Mouse (Mus musculus): ENCODE measurements around the gene Mrpl44. TPM values are rescaled to one million over a fixed set of nuclear protein-coding genes. Genes with fewer than 3 reads are reported as not detected.

Gene Mrpl44
- polyA plus RNA-seq, 1 experiment from 2014 or later, result 57.5 TPM

DNA sequence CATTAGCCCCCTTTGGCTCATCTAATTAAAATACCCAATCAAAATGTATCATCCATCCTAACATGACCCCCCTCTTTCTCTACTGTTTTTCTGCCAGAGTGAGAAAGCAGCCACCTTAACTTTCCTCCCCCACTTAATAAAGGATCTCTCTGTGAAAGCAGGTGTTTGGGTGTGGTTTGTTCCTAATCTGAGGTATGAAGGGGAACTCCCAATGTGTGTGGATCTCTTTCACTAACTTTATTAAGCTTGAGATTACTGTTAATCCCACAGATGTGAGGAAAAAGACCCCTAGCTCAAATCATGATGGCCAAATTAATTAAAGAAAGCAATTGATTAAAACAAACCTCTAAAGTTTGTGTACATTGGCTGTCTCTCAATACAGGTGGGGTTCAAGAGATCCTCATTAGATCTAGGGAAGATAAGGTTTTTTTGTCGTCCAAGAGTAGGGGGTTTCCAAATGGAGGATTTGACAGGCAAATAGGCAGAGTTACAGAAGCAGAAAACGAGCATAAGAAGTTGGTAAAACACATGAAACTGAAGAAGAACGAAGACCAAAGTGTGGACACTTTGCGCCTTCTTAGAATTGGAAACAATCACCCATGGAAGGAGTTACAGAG lies 1.5 kb upstream of the Mrpl44 start:
- Histone ChIP-seq H3K36me3 (ENCODE audit: control insufficient read depth, insufficient read depth) (peaks cover 14% of the 10 kb centered on the region; the same call in 1 of the 2 replicates), H3K27ac (ENCODE audit: low read length) (no peak overlapping the region), H3K27me3 (ENCODE audit: control insufficient read depth, insufficient read depth, low read length) (no peaks in the 10 kb centered on the region), H3K9me3 (replicated peaks; ENCODE audit: control insufficient read depth, low read length) (no peaks in the 10 kb centered on the region), H3K4me3 (ENCODE audit: low read length) (no peak overlapping the region), H3K4me1 (ENCODE audit: control insufficient read depth, insufficient read depth, low read length) (peaks cover 6% of the 10 kb centered on the region), H3K9ac (ENCODE audit: low read length) (no peak overlapping the region), H3K4me2 (ENCODE audit: low read depth, low read length) (no peak overlapping the region)
- WGBS, result 72% methylated on average over 4 of the region's 4 CpGs
- ATAC-seq (replicated peaks; ENCODE audit: extremely low read depth, insufficient read depth, low FRiP score), result no peak

DNA sequence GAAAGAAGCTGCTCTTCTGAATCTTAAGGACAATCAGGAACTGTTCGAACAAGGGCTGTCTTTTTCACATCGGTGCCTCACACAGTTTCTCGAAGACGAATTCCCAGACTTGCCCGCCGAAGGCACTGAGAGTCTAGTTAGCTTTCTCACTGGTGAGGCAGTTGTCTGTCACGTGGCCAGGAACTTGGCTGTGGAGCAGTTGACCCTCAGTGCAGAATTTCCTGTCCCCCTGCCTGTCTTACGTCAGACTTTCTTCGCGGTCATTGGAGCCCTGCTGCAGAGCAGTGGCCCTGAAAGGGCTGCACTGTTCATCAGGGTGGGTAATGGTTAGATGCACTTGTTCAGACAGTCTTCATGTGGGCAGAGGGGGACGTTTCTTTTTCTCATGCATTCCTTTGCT lies 2.2 kb downstream of the Mrpl44 start:
- no peak overlapping the region for H3K4me3 ChIP-seq (ENCODE audit: low read length)
- 69% methylated on average over 11 of the region's 11 CpGs for WGBS
- H3K9me3 ChIP-seq (replicated peaks; ENCODE audit: control insufficient read depth, low read length), result no peaks in the 10 kb centered on the region
- H3K27ac ChIP-seq (ENCODE audit: low read length), result no peak overlapping the region
- no peak for ATAC-seq (replicated peaks; ENCODE audit: extremely low read depth, insufficient read depth, low FRiP score)
- no peak overlapping the region for H3K9ac ChIP-seq (ENCODE audit: low read length)
- no peaks in the 10 kb centered on the region for H3K27me3 ChIP-seq (ENCODE audit: control insufficient read depth, insufficient read depth, low read length)
- H3K36me3 ChIP-seq (ENCODE audit: control insufficient read depth, insufficient read depth), result peaks cover 45% of the 10 kb centered on the region
- peaks cover 6% of the 10 kb centered on the region for H3K4me1 ChIP-seq (ENCODE audit: control insufficient read depth, insufficient read depth, low read length)
- H3K4me2 ChIP-seq (ENCODE audit: low read depth, low read length), result no peak overlapping the region

DNA sequence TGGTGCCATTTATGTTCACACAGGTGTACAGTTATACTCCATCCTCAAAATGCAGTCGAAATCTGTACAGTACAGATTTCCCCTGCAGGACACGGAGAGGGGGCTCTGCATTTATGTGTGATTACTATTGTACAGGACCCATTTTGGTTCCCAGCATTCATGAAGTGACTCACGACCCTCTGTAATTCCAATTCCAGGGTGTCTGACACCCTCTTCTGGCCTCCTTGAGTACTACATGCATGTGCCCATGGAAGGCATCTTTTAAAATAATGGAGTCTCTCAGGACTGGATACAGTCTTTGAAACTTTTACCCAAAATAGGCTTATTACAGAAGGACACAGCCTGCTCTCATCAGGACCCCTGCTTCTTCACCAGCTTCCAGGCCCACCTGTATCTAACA lies 6.6 kb downstream of the Mrpl44 start:
- Histone ChIP-seq H3K27ac (ENCODE audit: low read length) (no peak overlapping the region), H3K9ac (ENCODE audit: low read length) (no peak overlapping the region), H3K27me3 (ENCODE audit: control insufficient read depth, insufficient read depth, low read length) (no peaks in the 10 kb centered on the region), H3K4me1 (ENCODE audit: control insufficient read depth, insufficient read depth, low read length) (no peaks in the 10 kb centered on the region), H3K4me2 (ENCODE audit: low read depth, low read length) (no peak overlapping the region), H3K4me3 (ENCODE audit: low read length) (no peak overlapping the region), H3K36me3 (ENCODE audit: control insufficient read depth, insufficient read depth) (peaks cover 45% of the 10 kb centered on the region), H3K9me3 (replicated peaks; ENCODE audit: control insufficient read depth, low read length) (no peaks in the 10 kb centered on the region)
- WGBS, result 88% methylated on average over 3 of the region's 3 CpGs
- no peak for ATAC-seq (replicated peaks; ENCODE audit: extremely low read depth, insufficient read depth, low FRiP score)

DNA sequence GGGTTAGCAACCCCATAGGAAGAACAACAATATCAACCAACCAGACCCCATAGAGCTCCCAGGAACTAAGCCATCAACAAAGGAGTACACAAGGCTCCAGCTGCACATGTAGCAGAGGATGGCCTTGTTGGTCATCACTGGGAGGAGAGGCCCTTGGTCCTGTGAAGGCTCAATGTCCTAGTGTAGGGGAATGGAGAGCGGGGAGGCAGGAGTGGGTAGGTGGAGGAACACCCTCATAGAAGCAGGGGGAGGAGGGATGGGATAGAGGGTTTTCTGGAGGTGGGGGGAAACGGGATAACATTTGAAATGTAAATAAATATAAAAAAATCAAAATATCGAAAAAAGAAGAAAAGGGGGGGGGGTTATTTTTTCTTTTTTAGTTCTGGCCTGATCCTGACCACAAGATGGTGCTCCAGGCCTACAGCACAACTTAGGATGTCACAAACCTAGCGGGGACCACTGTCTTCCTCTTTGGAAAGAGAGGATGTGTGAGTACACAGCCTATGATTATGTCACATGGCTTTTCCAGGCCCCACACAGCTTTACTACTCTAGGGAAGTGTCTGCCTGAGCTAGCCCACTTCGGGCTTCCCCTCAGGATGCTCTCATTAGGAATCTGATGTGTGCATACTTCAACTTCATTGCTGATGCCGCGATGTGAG lies 10.6 kb downstream of the Mrpl44 start:
- Histone ChIP-seq H3K9me3 (replicated peaks; ENCODE audit: control insufficient read depth, low read length) (no peaks in the 10 kb centered on the region), H3K36me3 (ENCODE audit: control insufficient read depth, insufficient read depth) (peaks cover 12% of the 10 kb centered on the region), H3K4me1 (ENCODE audit: control insufficient read depth, insufficient read depth, low read length) (0 out of 2 replicates have a peak, but pooled peaks cover 4% of the 10 kb centered on the region), H3K4me2 (ENCODE audit: low read depth, low read length) (no peak overlapping the region), H3K4me3 (ENCODE audit: low read length) (no peak overlapping the region), H3K9ac (ENCODE audit: low read length) (no peak overlapping the region), H3K27ac (ENCODE audit: low read length) (no peak overlapping the region), H3K27me3 (ENCODE audit: control insufficient read depth, insufficient read depth, low read length) (no peaks in the 10 kb centered on the region)
- ATAC-seq (replicated peaks; ENCODE audit: extremely low read depth, insufficient read depth, low FRiP score), result no peak
- 52% methylated on average over 7 of the region's 7 CpGs for WGBS

DNA sequence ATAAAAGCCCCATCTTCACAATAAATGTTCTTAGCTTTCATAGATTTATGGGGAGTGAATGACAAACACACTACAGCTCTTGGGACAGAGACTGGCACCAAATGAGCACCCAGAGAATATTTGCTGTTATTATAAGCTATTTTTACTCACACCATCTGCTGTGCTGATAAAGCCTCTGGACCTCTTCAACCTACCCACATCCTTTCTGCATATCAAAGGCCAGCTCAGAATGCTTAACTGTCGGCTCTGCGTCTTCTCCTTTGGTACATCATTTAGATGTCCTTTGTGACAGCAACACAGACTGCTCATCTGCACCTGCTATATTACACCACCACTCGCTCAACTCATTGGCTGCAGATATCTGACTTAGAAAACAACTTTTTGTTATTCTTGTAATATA lies 21.3 kb downstream of the Mrpl44 start:
- no peak for ATAC-seq (replicated peaks; ENCODE audit: extremely low read depth, insufficient read depth, low FRiP score)
- H3K27ac ChIP-seq (ENCODE audit: low read length), result no peak overlapping the region
- no peak overlapping the region for H3K4me3 ChIP-seq (ENCODE audit: low read length)
- no peaks in the 10 kb centered on the region for H3K27me3 ChIP-seq (ENCODE audit: control insufficient read depth, insufficient read depth, low read length)
- no peaks in the 10 kb centered on the region for H3K4me1 ChIP-seq (ENCODE audit: control insufficient read depth, insufficient read depth, low read length)
- 46% methylated on average over 3 of the region's 3 CpGs for WGBS
- H3K4me2 ChIP-seq (ENCODE audit: low read depth, low read length), result no peak overlapping the region
- no peak overlapping the region for H3K9ac ChIP-seq (ENCODE audit: low read length)
- no peaks in the 10 kb centered on the region for H3K36me3 ChIP-seq (ENCODE audit: control insufficient read depth, insufficient read depth)
- no peaks in the 10 kb centered on the region for H3K9me3 ChIP-seq (replicated peaks; ENCODE audit: control insufficient read depth, low read length)

DNA sequence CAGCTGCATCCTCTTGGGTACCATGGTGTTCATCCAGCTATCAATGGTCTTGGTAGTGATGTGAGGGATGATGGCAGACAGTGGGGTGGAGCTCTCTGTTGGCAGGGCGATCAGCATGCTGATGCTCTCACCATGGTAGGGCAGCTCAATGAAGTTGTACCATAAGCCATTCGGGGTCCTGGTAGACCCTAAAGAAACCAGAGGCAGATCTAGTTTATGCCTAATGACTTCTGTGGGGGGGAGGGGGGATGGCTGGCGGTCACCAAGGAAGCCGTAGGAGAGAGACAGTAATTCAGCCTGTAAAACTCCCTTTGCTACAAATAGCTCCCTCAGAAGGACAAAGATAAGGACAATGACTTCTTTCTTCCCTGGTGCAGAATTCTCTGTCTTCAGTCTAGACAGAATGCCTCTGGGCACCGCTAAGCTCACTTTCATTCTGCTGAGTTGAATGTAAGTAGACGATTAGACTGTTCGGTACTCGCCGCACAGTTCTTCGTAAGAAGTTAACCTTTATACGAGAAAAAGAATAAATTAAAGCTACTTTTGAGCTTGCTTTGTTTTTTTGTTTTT lies 27.1 kb downstream of the Mrpl44 start:
- no peak overlapping the region for H3K27ac ChIP-seq (ENCODE audit: low read length)
- H3K27me3 ChIP-seq (ENCODE audit: control insufficient read depth, insufficient read depth, low read length), result no peaks in the 10 kb centered on the region
- H3K36me3 ChIP-seq (ENCODE audit: control insufficient read depth, insufficient read depth), result no peaks in the 10 kb centered on the region
- 68% methylated on average over 11 of the region's 11 CpGs for WGBS
- H3K4me2 ChIP-seq (ENCODE audit: low read depth, low read length), result no peak overlapping the region
- no peak overlapping the region for H3K9ac ChIP-seq (ENCODE audit: low read length)
- H3K4me1 ChIP-seq (ENCODE audit: control insufficient read depth, insufficient read depth, low read length), result peaks cover 6% of the 10 kb centered on the region
- no peaks in the 10 kb centered on the region for H3K9me3 ChIP-seq (replicated peaks; ENCODE audit: control insufficient read depth, low read length)
- no peak overlapping the region for H3K4me3 ChIP-seq (ENCODE audit: low read length)
- ATAC-seq (replicated peaks; ENCODE audit: extremely low read depth, insufficient read depth, low FRiP score), result no peak

DNA sequence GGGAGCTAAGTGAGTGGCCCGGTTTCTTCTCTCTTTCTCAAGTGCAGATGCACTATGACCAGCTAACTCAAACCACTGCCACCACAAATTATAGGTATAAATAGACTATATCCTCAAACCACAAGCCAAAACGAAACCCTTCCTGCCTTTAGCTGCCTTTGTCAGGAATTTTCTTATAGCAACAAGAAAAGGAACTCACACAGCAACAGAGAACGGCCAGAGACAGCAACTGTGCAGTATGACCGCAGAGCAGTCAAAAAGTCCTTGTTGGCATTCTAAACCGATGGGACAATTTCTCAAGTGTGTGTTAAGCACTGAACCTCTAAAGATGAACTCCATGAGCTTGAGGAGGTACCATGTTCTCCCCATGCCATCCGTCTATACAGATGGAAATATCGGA lies 27.8 kb downstream of the Mrpl44 start:
- no peak overlapping the region for H3K4me2 ChIP-seq (ENCODE audit: low read depth, low read length)
- ATAC-seq (replicated peaks; ENCODE audit: extremely low read depth, insufficient read depth, low FRiP score), result no peak
- no peak overlapping the region for H3K27ac ChIP-seq (ENCODE audit: low read length)
- no peak overlapping the region for H3K9ac ChIP-seq (ENCODE audit: low read length)
- no peaks in the 10 kb centered on the region for H3K36me3 ChIP-seq (ENCODE audit: control insufficient read depth, insufficient read depth)
- 82% methylated on average over 7 of the region's 7 CpGs for WGBS
- H3K4me3 ChIP-seq (ENCODE audit: low read length), result no peak overlapping the region
- H3K27me3 ChIP-seq (ENCODE audit: control insufficient read depth, insufficient read depth, low read length), result no peaks in the 10 kb centered on the region
- peaks cover 6% of the 10 kb centered on the region for H3K4me1 ChIP-seq (ENCODE audit: control insufficient read depth, insufficient read depth, low read length)
- no peaks in the 10 kb centered on the region for H3K9me3 ChIP-seq (replicated peaks; ENCODE audit: control insufficient read depth, low read length)

DNA sequence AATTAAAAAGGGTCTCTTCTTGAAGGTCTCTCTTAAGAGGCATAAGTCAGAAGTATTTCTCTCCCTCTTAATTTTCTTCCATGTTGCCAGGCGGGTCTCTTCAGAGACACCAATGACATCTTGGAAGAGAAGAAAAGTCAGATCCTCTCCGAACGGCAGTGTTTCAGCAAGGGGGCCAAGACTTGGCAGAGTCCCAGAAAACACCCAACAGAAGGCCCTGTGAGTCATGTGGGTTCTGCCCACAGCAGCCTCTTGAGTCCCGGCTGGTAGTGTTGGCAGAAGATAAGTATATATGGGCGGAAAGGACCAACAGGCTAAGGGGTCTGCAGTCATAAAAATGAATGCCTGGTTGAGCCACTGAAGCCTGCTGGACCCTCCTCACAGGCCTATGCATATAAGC lies 31.0 kb downstream of the Mrpl44 start:
- H3K4me2 ChIP-seq (ENCODE audit: low read depth, low read length), result no peak overlapping the region
- ATAC-seq (replicated peaks; ENCODE audit: extremely low read depth, insufficient read depth, low FRiP score), result peak; percentile 72
- no peak overlapping the region for H3K9ac ChIP-seq (ENCODE audit: low read length)
- no peaks in the 10 kb centered on the region for H3K27me3 ChIP-seq (ENCODE audit: control insufficient read depth, insufficient read depth, low read length)
- peaks cover 6% of the 10 kb centered on the region for H3K4me1 ChIP-seq (ENCODE audit: control insufficient read depth, insufficient read depth, low read length)
- WGBS, result 36% methylated on average over 5 of the region's 5 CpGs
- H3K27ac ChIP-seq (ENCODE audit: low read length), result no peak overlapping the region; the same call in 1 of the 2 replicates
- no peak overlapping the region for H3K4me3 ChIP-seq (ENCODE audit: low read length)
- H3K9me3 ChIP-seq (replicated peaks; ENCODE audit: control insufficient read depth, low read length), result no peaks in the 10 kb centered on the region
- no peaks in the 10 kb centered on the region for H3K36me3 ChIP-seq (ENCODE audit: control insufficient read depth, insufficient read depth)

DNA sequence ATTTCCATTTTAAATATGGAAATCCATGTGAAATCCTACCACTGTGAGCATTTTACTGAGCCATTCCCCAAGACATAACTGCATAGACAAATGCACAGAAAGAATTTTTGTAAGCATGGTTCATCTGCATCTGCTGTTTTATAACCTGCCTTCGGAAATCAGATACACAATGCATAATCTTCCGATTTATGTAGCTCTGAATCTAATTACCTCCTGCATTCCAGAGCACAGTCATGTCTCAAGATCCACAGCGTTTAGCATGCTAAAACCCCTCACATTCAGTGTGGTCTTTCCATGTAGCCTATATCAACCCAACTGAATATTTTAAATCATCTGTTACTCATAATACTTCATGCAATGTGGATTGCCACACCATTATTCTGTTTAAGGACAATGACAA lies 33.6 kb downstream of the Mrpl44 start:
- no peak for ATAC-seq (replicated peaks; ENCODE audit: extremely low read depth, insufficient read depth, low FRiP score)
- Histone ChIP-seq H3K4me1 (ENCODE audit: control insufficient read depth, insufficient read depth, low read length) (peaks cover 6% of the 10 kb centered on the region), H3K9ac (ENCODE audit: low read length) (no peak overlapping the region), H3K9me3 (replicated peaks; ENCODE audit: control insufficient read depth, low read length) (no peaks in the 10 kb centered on the region), H3K4me3 (ENCODE audit: low read length) (no peak overlapping the region), H3K4me2 (ENCODE audit: low read depth, low read length) (no peak overlapping the region), H3K36me3 (ENCODE audit: control insufficient read depth, insufficient read depth) (peaks cover 3% of the 10 kb centered on the region; the same call in 1 of the 2 replicates), H3K27ac (ENCODE audit: low read length) (no peak overlapping the region), H3K27me3 (ENCODE audit: control insufficient read depth, insufficient read depth, low read length) (no peaks in the 10 kb centered on the region)
- 82% methylated on average over 3 of the region's 3 CpGs for WGBS
